Mouse (Mus musculus): ENCODE data around the gene Cdc14b. TPM values are rescaled to one million over a fixed set of nuclear protein-coding genes. Genes with fewer than 3 reads are reported as not detected.

Gene Cdc14b
- 10.0 and 10.6 TPM in 2 replicates for total RNA-seq (2021)
- long read RNA-seq, experiment 1, full-length matches to known transcripts, result 2 of 6 reads
- long read RNA-seq, experiment 1, partial matches to known transcripts, result 0 of 6 reads
- long read RNA-seq, experiment 1, other reads (novel, unspliced or antisense), result 4 of 6 reads
- long read RNA-seq, experiment 2, full-length matches to known transcripts, result 1 of 6 reads
- long read RNA-seq, experiment 2, partial matches to known transcripts, result 1 of 6 reads
- long read RNA-seq, experiment 2, other reads (novel, unspliced or antisense), result 4 of 6 reads

GRCm38 (mm10) chr13:64274879-64275753 lies at the start of gene Cdc14b:
Gene Cdc14b (minus strand): TSS chr13:64275290.
- peak; percentile 86 for DNase-seq

GRCm38 (mm10) chr13:64322561-64323281 lies 47.6 kb upstream of the Cdc14b start:
- DNase-seq, result no peak

- no peak for DNase-seq
Measured at GRCm38 (mm10) chr13:64320334-64320733, 45.2 kb upstream of the Cdc14b start.

DNA sequence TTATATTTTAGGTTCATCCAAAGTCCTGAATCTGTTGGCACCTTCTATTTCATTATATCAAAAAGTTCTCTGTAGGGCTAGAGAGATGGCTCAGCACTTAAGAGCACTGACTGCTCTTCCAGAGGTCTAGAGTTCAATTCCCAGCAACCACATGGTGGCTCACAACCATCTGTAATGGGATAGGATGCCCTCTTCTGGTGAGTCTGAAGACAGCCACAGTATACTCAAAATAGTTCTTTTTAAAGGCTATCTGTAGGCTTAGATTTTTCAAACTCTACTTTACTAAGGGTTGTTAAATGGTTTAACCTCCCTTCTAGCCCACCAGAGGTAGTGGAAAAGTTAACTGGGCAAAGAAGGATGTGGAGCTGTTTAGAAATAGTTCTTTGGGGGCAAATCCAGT lies 44.7 kb upstream of the Cdc14b start:
- DNase-seq, result no peak

- peak; percentile 74 for DNase-seq
Measured at GRCm38 (mm10) chr13:64318355-64318754, 43.3 kb upstream of the Cdc14b start.

GRCm38 (mm10) chr13:64315483-64316050 lies 40.5 kb upstream of the Cdc14b start:
- DNase-seq, result peak; percentile 16

- no peak for DNase-seq
Measured at GRCm38 (mm10) chr13:64314041-64314440, 39.0 kb upstream of the Cdc14b start.

- no peak for DNase-seq
Measured at GRCm38 (mm10) chr13:64312916-64313289, 37.8 kb upstream of the Cdc14b start.

DNA sequence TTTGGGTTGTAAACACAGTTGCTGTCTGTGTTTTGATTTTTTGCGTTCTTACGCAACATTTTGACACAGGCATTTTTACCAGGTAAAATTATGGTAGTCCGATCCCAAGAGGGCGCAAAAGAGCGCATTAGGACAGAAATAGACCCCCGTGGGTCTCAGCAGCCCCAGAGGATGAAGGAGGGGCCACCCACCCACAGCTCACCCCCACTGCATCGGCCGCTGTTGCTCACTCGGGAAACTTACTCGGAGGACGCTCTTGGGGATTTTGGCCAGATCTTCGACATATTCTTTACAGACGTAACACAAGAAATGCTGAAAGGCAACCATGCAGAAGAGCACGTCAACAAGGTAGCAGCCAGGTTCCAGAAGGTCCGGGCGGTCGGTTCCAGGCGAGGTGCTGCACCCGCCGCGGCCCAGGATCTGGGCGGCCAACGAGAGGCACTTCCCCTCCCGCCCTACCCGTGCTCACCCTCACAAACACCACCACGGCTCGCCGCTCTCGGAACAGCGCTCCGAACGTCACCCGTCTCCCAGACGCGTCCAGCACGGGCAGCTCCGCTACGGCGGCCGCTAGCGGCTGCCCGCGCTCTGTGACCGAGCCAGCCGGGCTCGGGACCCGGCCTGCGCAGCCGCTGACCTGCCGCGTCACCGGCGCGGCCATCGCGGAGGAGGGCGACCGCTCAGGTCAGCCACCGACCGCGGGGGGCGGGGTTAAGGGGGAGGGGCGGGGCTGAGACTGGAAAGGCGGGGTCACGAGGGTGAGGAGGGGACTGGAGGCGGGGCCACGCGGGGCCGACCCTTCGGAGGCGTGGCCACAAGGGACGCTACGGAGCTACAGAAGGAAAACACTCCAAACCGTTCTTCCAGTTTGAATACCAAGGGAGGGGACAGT lies 37.2 kb upstream of the Cdc14b start, which contains the start of gene Aaed1:
TSS of gene Aaed1 (minus strand) at position 687 of the 892 bp plus-strand sequence.
- DNase-seq, result peak; percentile 97

DNA sequence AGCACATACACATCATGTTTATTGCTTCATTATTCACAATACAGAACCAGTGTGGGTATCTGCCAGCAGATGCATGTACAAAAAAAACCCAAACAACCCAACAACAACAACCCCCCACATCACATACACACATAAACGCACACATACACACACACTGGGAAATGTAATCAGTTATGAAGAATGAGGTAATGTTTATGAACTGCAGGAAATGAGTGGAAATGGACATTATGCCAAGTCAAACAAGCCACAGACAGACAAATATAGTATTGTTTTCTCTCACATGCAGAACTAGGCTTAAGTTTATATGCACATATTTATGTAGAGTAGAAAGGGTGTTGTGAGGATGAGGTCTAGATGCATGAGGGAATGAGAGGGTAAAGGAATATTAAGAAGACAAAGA lies 36.2 kb upstream of the Cdc14b start:
- DNase-seq, result no peak

DNA sequence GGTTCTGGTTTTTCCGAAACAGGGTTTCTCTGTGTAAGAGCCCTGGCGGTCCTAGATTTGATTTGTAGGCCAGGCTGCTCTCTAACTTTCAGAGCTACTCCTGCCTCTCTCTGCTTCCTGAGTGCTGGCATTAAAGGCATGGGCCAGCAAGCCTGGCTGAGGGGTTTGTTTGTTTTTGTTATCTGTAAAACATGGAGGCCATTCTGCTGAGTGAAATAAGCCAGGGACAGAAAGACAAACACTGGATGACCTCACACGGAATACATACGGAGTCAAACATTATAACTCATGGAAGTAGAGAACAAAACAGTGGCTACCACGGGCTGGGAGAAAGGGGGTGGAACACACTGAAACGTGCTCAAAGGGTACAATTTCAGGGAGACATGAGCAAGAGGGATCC lies 35.5 kb upstream of the Cdc14b start:
- DNase-seq, result no peak

- no peak for DNase-seq
Measured at GRCm38 (mm10) chr13:64309842-64310241, 34.8 kb upstream of the Cdc14b start.

DNA sequence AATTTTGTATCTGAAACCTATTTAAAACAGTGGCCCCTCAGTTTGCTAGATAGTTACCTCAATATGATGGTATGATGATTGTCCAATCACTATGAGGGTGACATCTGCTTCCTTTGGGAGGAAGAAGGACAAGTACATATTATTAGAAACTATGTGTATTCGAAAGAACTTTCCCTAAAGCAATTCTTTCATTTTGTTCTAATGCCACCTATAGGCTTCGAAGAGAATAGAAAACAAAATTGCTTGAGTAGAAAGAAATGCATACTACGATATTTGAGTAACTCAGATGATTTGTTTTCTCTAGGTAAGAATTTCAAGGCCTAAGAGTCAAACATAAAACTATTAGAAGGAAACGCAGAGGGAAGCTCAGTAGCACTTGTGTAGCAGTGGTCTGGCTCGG lies 33.9 kb upstream of the Cdc14b start:
- no peak for DNase-seq

GRCm38 (mm10) chr13:64307508-64307907 lies 32.4 kb upstream of the Cdc14b start:
- DNase-seq, result no peak

DNA sequence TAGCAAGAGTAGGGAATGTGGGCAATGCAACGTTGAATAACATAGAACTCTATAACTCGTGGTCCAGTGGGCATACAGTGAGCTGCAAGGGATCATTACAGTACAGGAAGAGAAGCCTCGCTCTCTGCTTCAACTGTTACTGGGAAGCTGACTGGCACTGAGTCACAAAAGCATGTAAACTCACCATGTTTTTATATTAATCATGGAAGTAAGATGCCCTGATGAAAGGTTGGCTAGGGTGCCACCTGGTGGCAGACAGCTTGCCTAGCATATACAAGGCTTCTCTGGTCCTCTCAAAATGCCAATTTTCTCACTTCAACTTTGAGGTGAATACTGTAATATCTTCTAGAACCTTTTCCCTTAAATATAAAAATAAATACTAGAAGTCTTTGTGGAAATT lies 31.0 kb upstream of the Cdc14b start:
- peak; percentile 81 for DNase-seq

DNA sequence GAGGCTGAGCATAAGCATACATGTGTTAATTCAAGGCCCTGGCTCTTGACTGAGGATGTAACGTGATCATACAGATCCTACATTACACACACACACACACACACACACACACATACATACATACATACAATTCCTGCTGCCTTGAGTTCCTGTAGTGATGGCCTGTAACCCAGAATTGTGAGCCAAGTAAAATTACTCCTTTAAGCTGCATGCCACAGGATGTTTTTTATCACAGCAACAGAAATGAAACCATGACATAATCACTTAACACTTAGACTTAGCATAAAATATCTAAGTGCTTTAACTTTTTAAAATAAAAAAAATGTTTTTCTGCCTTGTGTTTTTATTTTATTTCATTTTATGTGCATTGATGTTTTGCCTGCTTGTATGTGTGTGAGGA lies 24.0 kb upstream of the Cdc14b start:
- no peak for DNase-seq

DNA sequence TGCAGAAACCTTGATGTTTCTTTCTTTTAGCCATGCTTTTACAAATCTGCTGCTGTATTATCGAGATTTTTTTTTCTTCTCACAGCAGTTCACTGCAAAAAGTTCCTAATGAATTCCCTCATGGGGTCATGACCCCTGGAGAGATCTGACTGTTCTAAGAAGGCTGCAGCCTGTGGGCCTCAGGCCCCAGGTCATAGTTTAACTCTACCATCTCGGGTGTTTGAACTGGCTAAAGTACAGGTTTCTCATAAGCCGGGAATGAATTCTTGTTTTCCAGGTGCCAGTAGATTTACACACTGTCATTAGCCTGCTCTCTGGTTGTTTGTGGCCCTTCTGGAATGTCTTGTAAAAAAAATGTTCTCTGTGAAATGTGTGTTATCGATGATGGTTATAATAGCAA lies 11.7 kb upstream of the Cdc14b start:
- no peak for DNase-seq

- no peak for DNase-seq
Measured at GRCm38 (mm10) chr13:64286321-64286720, 11.2 kb upstream of the Cdc14b start.

DNA sequence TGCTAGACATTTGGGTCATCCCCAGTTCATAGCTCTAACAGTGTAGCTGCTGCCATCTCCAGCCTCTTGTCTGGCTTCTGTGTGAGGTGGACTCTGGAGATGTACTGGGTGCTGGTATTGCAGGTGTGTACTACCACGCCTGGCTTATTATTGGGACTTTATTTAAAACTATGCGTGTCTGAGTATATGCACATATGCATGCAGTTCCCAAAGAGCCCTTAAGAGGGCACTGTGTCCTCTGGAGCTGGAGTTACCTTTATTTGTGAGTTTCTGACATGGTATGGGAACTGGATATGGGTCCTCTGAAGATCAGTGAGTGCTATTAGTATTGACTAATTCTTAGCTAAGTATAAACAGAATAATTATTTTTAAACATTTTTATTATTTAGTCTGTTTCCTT lies 9.6 kb upstream of the Cdc14b start:
- DNase-seq, result no peak

DNA sequence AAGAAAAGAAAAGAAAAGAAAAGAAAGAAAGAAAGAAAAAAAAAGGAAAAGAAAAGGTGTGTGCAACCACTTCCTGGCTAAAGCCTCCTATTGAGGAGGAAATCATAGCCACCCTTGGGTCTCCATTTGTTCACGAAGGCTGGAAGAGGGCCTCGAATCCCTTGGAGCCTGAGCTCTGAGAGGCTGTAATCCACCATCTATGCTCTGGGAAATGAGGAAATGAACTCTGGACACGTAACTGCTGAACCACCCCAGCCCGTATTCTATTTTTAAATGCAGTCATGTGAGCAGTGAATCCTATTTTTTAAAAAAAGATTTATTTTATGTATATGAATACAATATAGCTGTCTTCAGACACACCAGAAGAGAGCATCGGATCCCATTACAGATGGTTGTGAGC lies 5.8 kb upstream of the Cdc14b start:
- no peak for DNase-seq

- no peak for DNase-seq
Measured at GRCm38 (mm10) chr13:64275754-64276127, 651 bp upstream of the Cdc14b start.
